Mouse (Mus musculus) CD4-positive, CD25-positive, alpha-beta regulatory T cell, adult 4 months (primary cell): ENCODE results near the gene Znfx1. TPM values are rescaled to one million over a fixed set of nuclear protein-coding genes. Genes with fewer than 3 reads are reported as not detected.

ENCODE experiments used
- ATAC-seq: one replicate; pipeline ENCODE4 v1.8.0; 2017
- polyA plus RNA-seq, 2 experiments: library from polyadenylated mRNA; unstranded; fragments of 100-300 nt; shearing (Covaris generic); gene quantifications; one replicate each; pipeline ENCODE4 v1.2.1; 2017

Znfx1 gene
- polyA plus RNA-seq, 2 experiments from 2014 or later, result 18.1 to 27.6 TPM

- ATAC-seq, result peak; percentile 89
These were observed 9.1 kb upstream of the Znfx1 start for GRCm38 (mm10) chr2:167071641-167072601.

GRCm38 (mm10) chr2:167071266-167071640 is 8.4 kb upstream of the Znfx1 start:
- no peak for ATAC-seq

GRCm38 (mm10) chr2:167070341-167070740 is 7.5 kb upstream of the Znfx1 start:
- no peak for ATAC-seq

- ATAC-seq, result no peak
These were observed 4.8 kb upstream of the Znfx1 start for GRCm38 (mm10) chr2:167067575-167067974.

- ATAC-seq, result no peak
These were observed 4.0 kb upstream of the Znfx1 start for GRCm38 (mm10) chr2:167066528-167067516.

- no peak for ATAC-seq
These were observed 3.2 kb upstream of the Znfx1 start for GRCm38 (mm10) chr2:167066031-167066430.

- ATAC-seq, result no peak
These were observed 1.9 kb upstream of the Znfx1 start for GRCm38 (mm10) chr2:167064601-167065295.

GRCm38 (mm10) chr2:167063906-167064496 is 1.2 kb upstream of the Znfx1 start:
- ATAC-seq, result no peak

GRCm38 (mm10) chr2:167062497-167062911 is 311 bp downstream of the Znfx1 start:
- peak; percentile 89 for ATAC-seq

- no peak for ATAC-seq
These were observed 1.3 kb downstream of the Znfx1 start for GRCm38 (mm10) chr2:167061381-167062034.

- no peak for ATAC-seq
These were observed 2.1 kb downstream of the Znfx1 start for GRCm38 (mm10) chr2:167060761-167061160.

- ATAC-seq, result no peak
These were observed 2.5 kb downstream of the Znfx1 start for GRCm38 (mm10) chr2:167060360-167060759.

- ATAC-seq, result no peak
These were observed 2.9 kb downstream of the Znfx1 start for GRCm38 (mm10) chr2:167059960-167060359.

GRCm38 (mm10) chr2:167059536-167059935 is 3.3 kb downstream of the Znfx1 start:
- no peak for ATAC-seq

GRCm38 (mm10) chr2:167058814-167059387 is 3.9 kb downstream of the Znfx1 start:
- no peak for ATAC-seq

GRCm38 (mm10) chr2:167058201-167058600 is 4.6 kb downstream of the Znfx1 start:
- ATAC-seq, result no peak

GRCm38 (mm10) chr2:167056942-167057323 is 5.9 kb downstream of the Znfx1 start:
- ATAC-seq, result no peak

- ATAC-seq, result no peak
These were observed 6.4 kb downstream of the Znfx1 start for GRCm38 (mm10) chr2:167056210-167056941.

GRCm38 (mm10) chr2:167055386-167055785 is 7.4 kb downstream of the Znfx1 start:
- no peak for ATAC-seq

GRCm38 (mm10) chr2:167053127-167053844 is 9.5 kb downstream of the Znfx1 start:
- ATAC-seq, result no peak
